Mouse (Mus musculus) neural tube, embryonic 15.5 days (tissue): ENCODE data around the gene Cxxc4. TPM values are rescaled to one million over a fixed set of nuclear protein-coding genes. Genes with fewer than 3 reads are reported as not detected.
"Not testable (repeated sequence)": the region's sequence is repeated elsewhere in the genome, so short reads cannot be mapped to it uniquely, and the experiment has no call there.

Experiments used
- ATAC-seq: fragments of 200-750 bp; cut with Nextera tagmentation; 2 replicates; pipeline ENCODE4 v1.8.0; 2017; ENCODE audit warnings: mild to moderate bottlenecking, moderate TSS enrichment, moderate library complexity; ENCODE audit not compliant: low FRiP score
- H3K27ac ChIP-seq: fragments of 300-500 bp; sonication (generic); replicated peaks from 2 replicates; pipeline ENCODE4 v1.5.1; 2015; ENCODE audit warnings: mild to moderate bottlenecking, inconsistent platforms
- H3K27me3 ChIP-seq: fragments of 300-500 bp; sonication (generic); replicated peaks from 2 replicates; pipeline ENCODE4 v1.6.1; 2015; ENCODE audit warnings: inconsistent platforms
- H3K36me3 ChIP-seq: fragments of 300-500 bp; sonication (generic); 2 replicates; pipeline ENCODE4 v1.6.1; 2015; ENCODE audit warnings: inconsistent platforms
- H3K4me1 ChIP-seq: fragments of 300-500 bp; sonication (generic); 2 replicates; pipeline ENCODE4 v1.6.1; 2015; ENCODE audit warnings: inconsistent platforms
- H3K4me2 ChIP-seq: fragments of 300-500 bp; sonication (generic); 2 replicates; pipeline ENCODE4 v1.6.1; 2015; ENCODE audit warnings: inconsistent platforms, mild to moderate bottlenecking, moderate library complexity
- H3K4me3 ChIP-seq: fragments of 300-500 bp; sonication (generic); replicated peaks from 2 replicates; pipeline ENCODE4 v1.5.1; 2015; ENCODE audit warnings: mild to moderate bottlenecking, inconsistent platforms
- H3K9ac ChIP-seq: fragments of 300-500 bp; sonication (generic); replicated peaks from 2 replicates; pipeline ENCODE4 v1.6.1; 2015; ENCODE audit warnings: mild to moderate bottlenecking, inconsistent platforms
- H3K9me3 ChIP-seq: fragments of 300-500 bp; sonication (generic); replicated peaks from 2 replicates; pipeline ENCODE4 v1.6.1; 2016; ENCODE audit warnings: inconsistent platforms
- WGBS: fragments of 180-500 bp; shearing (Covaris S2); methylation state at CpG from one replicate; pipeline ENCODE4 v1.1.7; 2015; ENCODE audit warnings: mixed read lengths; 5-methylcytosine and 5-hydroxymethylcytosine counted together
- polyA plus RNA-seq: library from polyadenylated mRNA; unstranded; fragments of >200 nt; fragmentation: Nextera tagmentation; extraction: Ambion mirVana; gene quantifications from 2 replicates; pipeline ENCODE4 v1.2.1, GENCODE M21; 2015

The Cxxc4 gene
- polyA plus RNA-seq = 24.1 and 26.5 TPM in 2 replicates

GRCm38 (mm10) chr3:134236414-134237112 is at the start of gene Cxxc4:
Gene Cxxc4, plus strand, starts transcription at chr3:134236484.
- Histone ChIP-seq H3K27ac (peak within 1 kb of the TSS; percentile 98), H3K4me3 (peak within 1 kb of the TSS; percentile 67), H3K9ac (peak within 1 kb of the TSS; percentile 55), H3K4me1 (peaks cover 10% of the 10 kb centered on the region; the same call in 1 of the 2 replicates), H3K36me3 (no peaks in the 10 kb centered on the region), H3K4me2 (peak within 1 kb of the TSS; percentile 68), H3K27me3 (no peaks in the 10 kb centered on the region), H3K9me3 (no peaks in the 10 kb centered on the region)
- ATAC-seq = peak; percentile 81
- 0% methylated on average over 9 of the region's 22 CpGs for WGBS

- H3K9ac ChIP-seq = no peak overlapping the region
- no peaks in the 10 kb centered on the region; the same call in 1 of the 2 replicates for H3K4me1 ChIP-seq
- WGBS = 44% methylated on average over 12 of the region's 12 CpGs
- H3K27me3 ChIP-seq = no peaks in the 10 kb centered on the region
- peak overlapping the region; percentile 53 for H3K4me2 ChIP-seq
- H3K4me3 ChIP-seq = peak overlapping the region; percentile 27
- no peaks in the 10 kb centered on the region for H3K9me3 ChIP-seq
- no peaks in the 10 kb centered on the region for H3K36me3 ChIP-seq
- H3K27ac ChIP-seq = no peak overlapping the region
- ATAC-seq = no peak; the same call in 1 of the 2 replicates
Measured at GRCm38 (mm10) chr3:134188979-134189946, 47.0 kb upstream of the Cxxc4 start.

GRCm38 (mm10) chr3:134190046-134190445 is 46.2 kb upstream of the Cxxc4 start:
- Histone ChIP-seq H3K27me3 (no peaks in the 10 kb centered on the region), H3K9ac (no peak overlapping the region), H3K27ac (no peak overlapping the region)

GRCm38 (mm10) chr3:134199892-134200291 is 36.4 kb upstream of the Cxxc4 start:
- no peaks in the 10 kb centered on the region for H3K36me3 ChIP-seq
- no peak overlapping the region for H3K4me3 ChIP-seq
- H3K9ac ChIP-seq = no peak overlapping the region
- no peak for ATAC-seq
- WGBS = 38% methylated on average over 9 of the region's 9 CpGs
- H3K4me1 ChIP-seq = peaks cover 8% of the 10 kb centered on the region
- no peaks in the 10 kb centered on the region for H3K27me3 ChIP-seq
- no peaks in the 10 kb centered on the region for H3K9me3 ChIP-seq
- peak overlapping the region; percentile 17 for H3K4me2 ChIP-seq
- H3K27ac ChIP-seq = no peak overlapping the region; the same call in 1 of the 2 replicates

More at GRCm38 (mm10) chr3:134190046-134190445, 46.2 kb upstream of the Cxxc4 start:
- H3K4me2 ChIP-seq = peak overlapping the region; percentile 53
- peak; percentile 59; the same call in 1 of the 2 replicates for ATAC-seq
- no peaks in the 10 kb centered on the region for H3K36me3 ChIP-seq
- H3K4me3 ChIP-seq = peak overlapping the region; percentile 27
- no peaks in the 10 kb centered on the region; the same call in 1 of the 2 replicates for H3K4me1 ChIP-seq
- WGBS = 36% methylated on average over 11 of the region's 11 CpGs
- no peaks in the 10 kb centered on the region for H3K9me3 ChIP-seq

- no peaks in the 10 kb centered on the region for H3K36me3 ChIP-seq
- no peak overlapping the region for H3K4me3 ChIP-seq
- no peak for ATAC-seq
Measured at GRCm38 (mm10) chr3:134206624-134207023, 29.7 kb upstream of the Cxxc4 start.

GRCm38 (mm10) chr3:134210950-134211349 is 25.3 kb upstream of the Cxxc4 start:
- WGBS = 86% methylated on average over 6 of the region's 6 CpGs
- H3K4me2 ChIP-seq = no peak overlapping the region
- H3K27me3 ChIP-seq = no peaks in the 10 kb centered on the region
- no peak for ATAC-seq
- no peaks in the 10 kb centered on the region for H3K9me3 ChIP-seq
- no peak overlapping the region for H3K9ac ChIP-seq
- H3K27ac ChIP-seq = no peak overlapping the region
- no peaks in the 10 kb centered on the region for H3K4me1 ChIP-seq
- H3K36me3 ChIP-seq = no peaks in the 10 kb centered on the region
- H3K4me3 ChIP-seq = no peak overlapping the region

More at GRCm38 (mm10) chr3:134206624-134207023, 29.7 kb upstream of the Cxxc4 start:
- Histone ChIP-seq H3K9me3 (no peaks in the 10 kb centered on the region), H3K27me3 (no peaks in the 10 kb centered on the region), H3K4me1 (no peaks in the 10 kb centered on the region), H3K9ac (no peak overlapping the region), H3K4me2 (no peak overlapping the region), H3K27ac (no peak overlapping the region)
- WGBS = 89% methylated on average over 3 of the region's 3 CpGs

GRCm38 (mm10) chr3:134219881-134220280 is 16.4 kb upstream of the Cxxc4 start:
- H3K4me3 ChIP-seq, H3K4me1 ChIP-seq, ATAC-seq, H3K27me3 ChIP-seq, H3K27ac ChIP-seq, H3K36me3 ChIP-seq, H3K9ac ChIP-seq, H3K9me3 ChIP-seq, H3K4me2 ChIP-seq: not testable (repeated sequence)

GRCm38 (mm10) chr3:134221002-134221401 is 15.3 kb upstream of the Cxxc4 start:
- H3K27me3 ChIP-seq = no peaks in the 10 kb centered on the region
- H3K4me3 ChIP-seq = no peak overlapping the region
- no peak overlapping the region for H3K27ac ChIP-seq
- H3K4me2 ChIP-seq = no peak overlapping the region
- 64% methylated on average over 2 of the region's 2 CpGs for WGBS
- H3K9me3 ChIP-seq = no peaks in the 10 kb centered on the region
- H3K4me1 ChIP-seq = no peaks in the 10 kb centered on the region
- no peak for ATAC-seq
- H3K36me3 ChIP-seq = no peaks in the 10 kb centered on the region
- no peak overlapping the region for H3K9ac ChIP-seq

- Histone ChIP-seq H3K9me3 (no peaks in the 10 kb centered on the region), H3K27ac (no peak overlapping the region), H3K27me3 (no peaks in the 10 kb centered on the region), H3K4me2 (no peak overlapping the region), H3K4me3 (no peak overlapping the region), H3K36me3 (no peaks in the 10 kb centered on the region), H3K9ac (no peak overlapping the region), H3K4me1 (no peaks in the 10 kb centered on the region)
- ATAC-seq = no peak
- 60% methylated on average over 1 of the region's 1 CpGs for WGBS
Measured at GRCm38 (mm10) chr3:134222593-134222992, 13.7 kb upstream of the Cxxc4 start.

GRCm38 (mm10) chr3:134223956-134224355 is 12.3 kb upstream of the Cxxc4 start:
- no peaks in the 10 kb centered on the region for H3K4me1 ChIP-seq
- H3K27ac ChIP-seq = no peak overlapping the region
- H3K9me3 ChIP-seq = no peaks in the 10 kb centered on the region
- H3K4me3 ChIP-seq = no peak overlapping the region
- no peak overlapping the region for H3K9ac ChIP-seq
- no peak for ATAC-seq
- H3K4me2 ChIP-seq = no peak overlapping the region
- WGBS = 88% methylated on average over 7 of the region's 7 CpGs
- H3K36me3 ChIP-seq = no peaks in the 10 kb centered on the region
- no peaks in the 10 kb centered on the region for H3K27me3 ChIP-seq

GRCm38 (mm10) chr3:134225928-134226327 is 10.4 kb upstream of the Cxxc4 start:
- Histone ChIP-seq H3K27ac (no peak overlapping the region), H3K9ac (no peak overlapping the region), H3K9me3 (no peaks in the 10 kb centered on the region), H3K36me3 (no peaks in the 10 kb centered on the region), H3K27me3 (no peaks in the 10 kb centered on the region), H3K4me2 (no peak overlapping the region), H3K4me3 (no peak overlapping the region), H3K4me1 (no peaks in the 10 kb centered on the region)
- 97% methylated on average over 3 of the region's 3 CpGs for WGBS
- no peak for ATAC-seq
